Mouse (Mus musculus): ENCODE measurements at regions not wholly inside any gene's neighbourhood (a gene's known extent, or its start where the extent isn't known, plus 50 kb on each side); places are given as distances from the start of the nearest gene placed in this dataset.

GRCm38 (mm10) chr9:89841866-89842775 is 67.6 kb upstream of the Rasgrf1 start:
- Histone ChIP-seq H3K27ac (ENCODE audit: low read depth, low read length) (no peak overlapping the region), H3K9me3 (ENCODE audit: control insufficient read depth) (no peaks in the 10 kb centered on the region), H3K36me3 (ENCODE audit: control insufficient read depth, insufficient read depth) (no peaks in the 10 kb centered on the region), H3K4me2 (replicated peaks; ENCODE audit: low read depth) (no peak overlapping the region), H3K4me1 (replicated peaks; ENCODE audit: control insufficient read depth, insufficient read depth, low read length) (no peaks in the 10 kb centered on the region), H3K9ac (ENCODE audit: low read depth, low read length) (no peak overlapping the region), H3K27me3 (replicated peaks; ENCODE audit: control insufficient read depth, insufficient read depth, low read length) (no peaks in the 10 kb centered on the region), H3K4me3 (ENCODE audit: low read depth, low read length) (no peak overlapping the region)
- TF ChIP-seq CTCF (IDR thresholded peaks at IDR 0.05; ENCODE audit: low read depth) = no peak
- no peak for ATAC-seq
- WGBS = 54% methylated on average over 12 of the region's 12 CpGs

GRCm38 (mm10) chr9:89841371-89841770 is 68.3 kb upstream of the Rasgrf1 start:
- no peak overlapping the region for H3K4me2 ChIP-seq (replicated peaks; ENCODE audit: low read depth)
- no peaks in the 10 kb centered on the region for H3K4me1 ChIP-seq (replicated peaks; ENCODE audit: control insufficient read depth, insufficient read depth, low read length)
- no peak for TF ChIP-seq CTCF (IDR thresholded peaks at IDR 0.05; ENCODE audit: low read depth)
- ATAC-seq = no peak
- H3K9me3 ChIP-seq (ENCODE audit: control insufficient read depth) = no peaks in the 10 kb centered on the region
- H3K9ac ChIP-seq (ENCODE audit: low read depth, low read length) = no peak overlapping the region
- no peaks in the 10 kb centered on the region for H3K27me3 ChIP-seq (replicated peaks; ENCODE audit: control insufficient read depth, insufficient read depth, low read length)
- H3K36me3 ChIP-seq (ENCODE audit: control insufficient read depth, insufficient read depth) = no peaks in the 10 kb centered on the region
- WGBS = 31% methylated on average over 2 of the region's 2 CpGs
- H3K27ac ChIP-seq (ENCODE audit: low read depth, low read length) = no peak overlapping the region
- H3K4me3 ChIP-seq (ENCODE audit: low read depth, low read length) = no peak overlapping the region

GRCm38 (mm10) chr9:89836454-89837245 is 73.1 kb upstream of the Rasgrf1 start:
- no peak overlapping the region for H3K9ac ChIP-seq (ENCODE audit: low read depth, low read length)
- no peaks in the 10 kb centered on the region for H3K4me1 ChIP-seq (replicated peaks; ENCODE audit: control insufficient read depth, insufficient read depth, low read length)
- no peak for TF ChIP-seq CTCF (IDR thresholded peaks at IDR 0.05; ENCODE audit: low read depth)
- no peak overlapping the region for H3K4me3 ChIP-seq (ENCODE audit: low read depth, low read length)
- no peaks in the 10 kb centered on the region for H3K9me3 ChIP-seq (ENCODE audit: control insufficient read depth)
- no peaks in the 10 kb centered on the region for H3K36me3 ChIP-seq (ENCODE audit: control insufficient read depth, insufficient read depth)
- WGBS = 80% methylated on average over 7 of the region's 7 CpGs
- H3K4me2 ChIP-seq (replicated peaks; ENCODE audit: low read depth) = no peak overlapping the region
- H3K27me3 ChIP-seq (replicated peaks; ENCODE audit: control insufficient read depth, insufficient read depth, low read length) = no peaks in the 10 kb centered on the region
- no peak for ATAC-seq
- no peak overlapping the region for H3K27ac ChIP-seq (ENCODE audit: low read depth, low read length)

- WGBS = 86% methylated on average over 9 of the region's 9 CpGs
- TF ChIP-seq CTCF (IDR thresholded peaks at IDR 0.05; ENCODE audit: low read depth) = no peak
- Histone ChIP-seq H3K9ac (ENCODE audit: low read depth, low read length) (no peak overlapping the region), H3K36me3 (ENCODE audit: control insufficient read depth, insufficient read depth) (no peaks in the 10 kb centered on the region), H3K9me3 (ENCODE audit: control insufficient read depth) (no peaks in the 10 kb centered on the region), H3K4me1 (replicated peaks; ENCODE audit: control insufficient read depth, insufficient read depth, low read length) (no peaks in the 10 kb centered on the region), H3K4me2 (replicated peaks; ENCODE audit: low read depth) (no peak overlapping the region), H3K4me3 (ENCODE audit: low read depth, low read length) (no peak overlapping the region), H3K27me3 (replicated peaks; ENCODE audit: control insufficient read depth, insufficient read depth, low read length) (no peaks in the 10 kb centered on the region), H3K27ac (ENCODE audit: low read depth, low read length) (no peak overlapping the region)
- no peak for ATAC-seq
Observed at GRCm38 (mm10) chr9:89833596-89833995, 76.1 kb upstream of the Rasgrf1 start.

DNA sequence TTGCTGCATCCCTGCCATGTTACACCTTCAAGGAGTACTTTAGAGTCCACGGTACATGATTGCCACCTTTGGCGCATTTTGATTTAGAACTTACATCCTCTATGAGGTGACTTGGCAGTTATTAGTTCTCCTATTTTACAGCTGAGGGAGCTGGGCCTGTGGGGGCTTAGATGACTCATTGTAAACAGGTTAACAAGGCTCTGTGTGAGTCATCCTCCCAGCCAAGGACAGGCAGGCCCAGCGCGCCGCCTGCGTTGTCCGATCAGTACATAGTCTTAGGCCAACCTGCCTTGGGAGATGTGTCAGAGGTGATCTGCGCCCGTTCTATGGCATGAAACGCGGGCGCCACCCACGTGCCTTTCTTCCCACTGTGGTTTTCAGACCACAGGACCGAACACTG is 77.9 kb upstream of the Rasgrf1 start:
- no peaks in the 10 kb centered on the region for H3K4me1 ChIP-seq (replicated peaks; ENCODE audit: control insufficient read depth, insufficient read depth, low read length)
- no peaks in the 10 kb centered on the region for H3K36me3 ChIP-seq (ENCODE audit: control insufficient read depth, insufficient read depth)
- no peak for TF ChIP-seq CTCF (IDR thresholded peaks at IDR 0.05; ENCODE audit: low read depth)
- no peak overlapping the region for H3K9ac ChIP-seq (ENCODE audit: low read depth, low read length)
- no peak overlapping the region for H3K4me2 ChIP-seq (replicated peaks; ENCODE audit: low read depth)
- no peak overlapping the region for H3K27ac ChIP-seq (ENCODE audit: low read depth, low read length)
- H3K27me3 ChIP-seq (replicated peaks; ENCODE audit: control insufficient read depth, insufficient read depth, low read length) = no peaks in the 10 kb centered on the region
- no peak for ATAC-seq
- no peaks in the 10 kb centered on the region for H3K9me3 ChIP-seq (ENCODE audit: control insufficient read depth)
- WGBS = 72% methylated on average over 14 of the region's 14 CpGs
- no peak overlapping the region for H3K4me3 ChIP-seq (ENCODE audit: low read depth, low read length)

- Histone ChIP-seq H3K27ac (ENCODE audit: low read depth, low read length) (no peak overlapping the region), H3K9me3 (ENCODE audit: control insufficient read depth) (no peaks in the 10 kb centered on the region), H3K36me3 (ENCODE audit: control insufficient read depth, insufficient read depth) (no peaks in the 10 kb centered on the region), H3K4me1 (replicated peaks; ENCODE audit: control insufficient read depth, insufficient read depth, low read length) (no peaks in the 10 kb centered on the region), H3K9ac (ENCODE audit: low read depth, low read length) (no peak overlapping the region), H3K4me3 (ENCODE audit: low read depth, low read length) (no peak overlapping the region), H3K4me2 (replicated peaks; ENCODE audit: low read depth) (no peak overlapping the region), H3K27me3 (replicated peaks; ENCODE audit: control insufficient read depth, insufficient read depth, low read length) (no peaks in the 10 kb centered on the region)
- no peak for TF ChIP-seq CTCF (IDR thresholded peaks at IDR 0.05; ENCODE audit: low read depth)
- 91% methylated on average over 5 of the region's 5 CpGs for WGBS
- no peak for ATAC-seq
Observed at GRCm38 (mm10) chr9:89828156-89828555, 81.6 kb upstream of the Rasgrf1 start.
